Mouse (Mus musculus) naive thymus-derived CD4-positive, alpha-beta T cell, adult 2 months (primary cell): ENCODE data around the gene F10.
"Not testable (repeated sequence)": the region's sequence is repeated elsewhere in the genome, so short reads cannot be mapped to it uniquely, and the experiment has no call there.

Source experiments
- DNase-seq: peaks from one replicate; pipeline ENCODE4 v3.0.0-alpha.2; 2011; ENCODE audit warnings: low read depth

The F10 gene

DNA sequence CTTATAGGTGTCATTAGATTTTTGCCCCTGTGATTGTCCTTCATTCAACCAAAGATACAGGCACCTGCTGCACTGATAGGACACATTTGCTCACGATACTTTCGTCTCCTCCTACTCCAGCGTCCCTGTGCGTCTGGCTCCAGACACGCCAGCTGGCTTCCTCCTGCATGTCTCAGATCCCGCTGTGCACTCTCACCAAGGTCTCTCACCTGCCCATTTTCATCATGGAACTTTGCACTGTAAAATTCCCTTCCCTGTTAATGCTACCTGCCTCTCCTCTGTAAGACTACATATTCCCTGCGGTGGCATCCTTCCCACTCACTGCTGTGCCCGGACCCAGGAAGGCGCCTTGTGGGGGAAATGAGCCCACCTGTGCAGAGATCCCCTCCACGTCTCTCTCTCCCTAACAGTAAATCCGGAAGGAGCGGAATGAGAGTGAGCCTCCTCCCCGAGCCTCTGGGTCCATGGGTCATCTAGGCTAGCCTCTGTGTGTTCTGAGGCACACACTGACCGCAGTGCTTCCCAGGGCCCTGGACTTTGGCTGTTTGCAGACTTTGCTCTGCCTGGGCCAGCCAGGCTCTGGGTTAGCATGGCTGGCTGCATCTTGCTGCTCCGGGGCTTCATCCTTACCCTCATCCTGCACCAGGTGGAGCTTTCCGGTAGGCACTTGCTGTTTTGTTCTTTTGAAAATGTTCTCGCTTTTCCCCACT lies 23.5 kb downstream of the F10 start, which contains the start of gene Proz:
Proz (plus strand) TSS at position 474 of the 710 bp plus-strand sequence.
- DNase-seq = no peak

DNA sequence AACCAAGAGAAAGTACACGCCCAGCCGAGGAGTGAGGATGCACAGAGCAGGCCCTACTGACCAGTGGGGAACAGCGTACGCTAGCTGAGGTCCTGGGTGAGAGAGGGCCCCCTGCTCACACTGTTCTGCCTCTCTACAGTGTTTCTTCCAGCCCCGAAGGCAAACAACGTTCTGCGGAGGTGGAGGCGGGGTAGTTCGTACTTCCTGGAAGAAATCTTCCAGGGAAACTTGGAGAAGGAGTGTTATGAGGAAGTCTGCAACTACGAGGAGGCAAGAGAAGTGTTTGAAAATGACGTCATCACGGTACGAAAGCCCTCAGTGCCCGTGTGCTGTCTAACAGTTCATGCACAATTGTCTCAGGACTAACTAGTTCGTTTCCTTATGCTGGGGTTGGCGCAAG lies 26.0 kb downstream of the F10 start:
- no peak for DNase-seq

DNA sequence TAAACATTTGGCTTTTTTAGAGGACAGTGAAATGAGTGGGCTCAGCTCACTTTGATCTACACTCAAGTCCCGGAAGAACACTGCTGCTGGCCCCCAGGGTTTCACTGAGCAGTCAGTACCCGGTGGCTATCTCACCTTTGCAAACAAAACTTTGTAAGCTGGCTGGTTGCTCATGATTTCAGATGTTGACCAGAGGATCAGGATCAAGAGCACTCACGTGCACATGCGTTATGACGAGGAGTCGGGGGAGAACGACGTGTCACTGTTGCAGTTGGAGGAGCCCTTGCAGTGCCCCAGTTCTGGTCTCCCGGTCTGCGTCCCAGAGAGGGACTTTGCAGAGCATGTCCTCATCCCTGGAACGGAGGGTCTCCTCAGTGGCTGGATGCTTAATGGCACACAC lies 36.1 kb downstream of the F10 start:
- DNase-seq = no peak

DNA sequence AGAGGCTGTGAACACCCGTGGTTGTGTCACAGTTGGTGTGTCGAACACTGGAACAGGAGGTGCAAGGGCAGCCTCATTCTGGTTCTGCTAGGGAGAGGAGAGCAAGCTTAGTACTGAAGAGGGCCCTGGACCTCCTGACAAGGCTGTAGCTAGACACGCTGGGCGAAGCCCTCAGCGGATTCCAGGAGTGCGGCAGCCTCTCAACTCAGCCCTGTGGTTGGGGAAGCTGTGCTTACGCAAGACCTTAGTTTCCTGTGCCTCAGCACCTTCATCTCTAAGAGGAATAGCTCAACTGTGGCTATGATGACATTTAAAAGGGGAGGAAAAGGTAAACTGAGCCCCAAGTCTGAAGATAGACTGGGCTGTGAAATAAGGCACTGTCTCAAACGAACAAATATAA lies 37.9 kb downstream of the F10 start:
- DNase-seq = no peak

DNA sequence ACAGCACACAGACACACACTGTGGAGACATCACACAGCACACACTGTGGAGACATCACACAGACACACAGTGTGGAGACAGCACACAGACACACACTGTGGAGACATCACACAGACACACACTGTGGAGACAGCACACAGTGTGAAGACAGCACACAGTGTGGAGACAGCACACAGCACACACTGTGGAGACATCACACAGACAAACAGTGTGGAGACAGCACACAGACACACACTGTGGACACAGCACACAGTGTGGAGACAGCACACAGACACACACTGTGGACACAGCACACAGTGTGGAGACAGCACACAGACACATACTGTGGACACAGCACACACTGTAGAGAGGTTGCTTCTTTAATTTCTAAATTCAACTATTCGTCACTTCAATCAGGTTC lies 38.5 kb downstream of the F10 start:
- DNase-seq = not testable (repeated sequence)

- no peak for DNase-seq
Observed at GRCm38 (mm10) chr8:13077542-13077941, 40.4 kb downstream of the F10 start.

GRCm38 (mm10) chr8:13104691-13105086 lies 67.6 kb downstream of the F10 start:
- peak; percentile 94 for DNase-seq

- DNase-seq = peak; percentile 100
Observed at GRCm38 (mm10) chr8:13105087-13105881, 68.2 kb downstream of the F10 start, which contains the start of the genes Pcid2 and Cul4a. TSS of gene Pcid2 (minus strand) at chr8:13105459. TSS of gene Cul4a (plus strand) at chr8:13105621.

DNA sequence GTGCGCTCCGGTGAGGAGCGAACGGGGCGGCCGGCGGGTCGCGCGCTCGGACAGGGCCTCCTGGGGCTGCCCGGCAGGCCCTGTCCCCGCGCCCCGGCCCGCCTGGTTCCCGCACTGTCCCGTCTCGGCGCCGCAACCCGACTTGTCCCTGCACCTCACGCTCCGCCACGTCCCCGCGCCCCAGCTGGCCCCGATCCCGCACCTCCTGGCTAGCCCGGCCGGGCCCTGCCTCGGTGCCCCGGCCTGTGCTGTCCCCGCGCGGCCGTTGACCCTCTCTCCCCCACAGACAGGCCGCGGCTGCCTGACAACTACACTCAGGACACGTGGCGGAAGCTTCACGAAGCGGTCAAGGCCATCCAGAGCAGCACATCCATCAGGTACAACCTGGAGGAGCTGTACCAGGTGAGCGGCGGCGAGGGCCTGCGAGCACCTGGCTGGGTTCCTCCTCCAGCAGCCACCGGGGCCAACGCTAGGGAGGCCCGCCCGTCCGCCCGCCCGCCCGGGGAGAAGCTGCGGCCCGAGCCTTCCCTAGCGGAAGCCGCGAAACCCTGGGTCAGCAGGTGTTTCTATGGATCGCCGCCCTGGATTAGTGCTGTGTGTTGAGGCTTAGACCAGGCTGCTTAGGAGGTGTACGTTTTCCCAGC lies 68.9 kb downstream of the F10 start:
- no peak for DNase-seq
